Mouse (Mus musculus) bone marrow, adult 2 months (tissue): Measurements from ENCODE around the gene Gpld1.

ENCODE experiments used
- CTCF ChIP-seq: fragments of 200-500 bp; IDR thresholded peaks from 2 replicates; pipeline ENCODE4 v1.5.1; 2011; ENCODE audit warnings: low read length, control low read depth; ENCODE audit not compliant: control insufficient read depth, insufficient read depth
- POLR2A ChIP-seq: fragments of 200-500 bp; IDR thresholded peaks from 2 replicates; pipeline ENCODE4 v1.6.1; 2011; ENCODE audit warnings: low read depth, mild to moderate bottlenecking, control low read depth, low read length, borderline replicate concordance; ENCODE audit not compliant: control insufficient read depth

- no peak for TF ChIP-seq CTCF
- TF ChIP-seq POLR2A: no peak
Observed at GRCm38 (mm10) chr13:24930591-24930990, 12.4 kb upstream of the Gpld1 start.
